Mouse (Mus musculus) c-Kit-positive CD71-positive TER-119-negative erythroid progenitor cells, embryonic 14.5 days (primary cell): ENCODE results near the gene Nr1d1.

ENCODE experiments used
- DNase-seq: peaks from one replicate; pipeline ENCODE4 v3.0.0-alpha.2; 2013; ENCODE audit warnings: low read depth

Nr1d1 gene

GRCm38 (mm10) chr11:98770096-98770975 is 4.8 kb downstream of the Nr1d1 start:
- no peak for DNase-seq

GRCm38 (mm10) chr11:98769007-98769954 is 5.9 kb downstream of the Nr1d1 start:
- no peak for DNase-seq

GRCm38 (mm10) chr11:98768127-98769006 is 6.8 kb downstream of the Nr1d1 start:
- no peak for DNase-seq

- no peak for DNase-seq
Observed at GRCm38 (mm10) chr11:98767713-98768112, 7.4 kb downstream of the Nr1d1 start.

GRCm38 (mm10) chr11:98767276-98767675 is 7.9 kb downstream of the Nr1d1 start:
- DNase-seq = peak; percentile 77

- no peak for DNase-seq
Observed at GRCm38 (mm10) chr11:98766816-98767215, 8.3 kb downstream of the Nr1d1 start.

- DNase-seq = no peak
Observed at GRCm38 (mm10) chr11:98766346-98766745, 8.8 kb downstream of the Nr1d1 start.

GRCm38 (mm10) chr11:98765421-98766309 is 9.5 kb downstream of the Nr1d1 start:
- DNase-seq = no peak

- no peak for DNase-seq
Observed at GRCm38 (mm10) chr11:98764746-98765145, 10.4 kb downstream of the Nr1d1 start.

- no peak for DNase-seq
Observed at GRCm38 (mm10) chr11:98764091-98764490, 11.0 kb downstream of the Nr1d1 start.

- no peak for DNase-seq
Observed at GRCm38 (mm10) chr11:98763502-98763861, 11.7 kb downstream of the Nr1d1 start.

GRCm38 (mm10) chr11:98762756-98763501 is 12.2 kb downstream of the Nr1d1 start:
- DNase-seq = no peak

- DNase-seq = no peak
Observed at GRCm38 (mm10) chr11:98761939-98762338, 13.2 kb downstream of the Nr1d1 start.

- no peak for DNase-seq
Observed at GRCm38 (mm10) chr11:98756711-98757110, 18.4 kb downstream of the Nr1d1 start.

- DNase-seq = no peak
Observed at GRCm38 (mm10) chr11:98755726-98756380, 19.3 kb downstream of the Nr1d1 start.

- no peak for DNase-seq
Observed at GRCm38 (mm10) chr11:98754621-98755181, 20.4 kb downstream of the Nr1d1 start.

- DNase-seq = no peak
Observed at GRCm38 (mm10) chr11:98754151-98754620, 20.9 kb downstream of the Nr1d1 start.

- no peak for DNase-seq
Observed at GRCm38 (mm10) chr11:98753264-98753663, 21.9 kb downstream of the Nr1d1 start.

- DNase-seq = no peak
Observed at GRCm38 (mm10) chr11:98752562-98753140, 22.5 kb downstream of the Nr1d1 start.
